Mouse (Mus musculus): ENCODE data around the gene BC051142. TPM values are rescaled to one million over a fixed set of nuclear protein-coding genes. Genes with fewer than 3 reads are reported as not detected.
"Not testable (repeated sequence)": the region's sequence is repeated elsewhere in the genome, so short reads cannot be mapped to it uniquely, and the experiment has no call there.

BC051142 gene
- polyA plus RNA-seq, 1 experiment from 2014 or later = 0.08 TPM

DNA sequence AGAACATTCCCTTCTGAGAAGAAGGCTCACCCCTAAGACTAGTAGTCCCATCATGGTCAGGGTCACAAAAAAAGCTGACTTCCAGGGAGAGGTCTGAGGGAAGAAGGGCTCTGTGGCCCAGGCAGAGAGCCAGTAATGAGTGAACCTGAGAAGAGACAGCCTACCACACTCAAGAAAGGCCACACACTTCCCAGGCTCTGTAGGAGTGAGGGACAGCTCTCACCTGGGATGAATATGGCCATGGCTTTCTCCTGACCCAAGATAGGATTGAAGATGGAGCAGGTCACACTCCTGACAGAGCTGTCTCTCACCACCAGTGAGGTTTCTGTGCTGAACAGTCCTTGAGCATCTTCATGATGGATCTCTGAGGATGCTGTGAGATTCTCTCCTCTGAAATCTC lies 94.2 kb downstream of the BC051142 start:
- no peaks in the 10 kb centered on the region for H3K9me3 ChIP-seq (ENCODE audit: low read length)
- no peak for TF ChIP-seq EP300 (IDR thresholded peaks at IDR 0.05; ENCODE audit: low read depth)
- TF ChIP-seq CTCF (IDR thresholded peaks at IDR 0.05; ENCODE audit: low read depth) = no peak
- H3K4me1 ChIP-seq (ENCODE audit: insufficient read depth) = no peaks in the 10 kb centered on the region
- H3K27ac ChIP-seq (ENCODE audit: low read depth) = no peak overlapping the region
- H3K4me2 ChIP-seq (ENCODE audit: low read depth, low read length) = no peak overlapping the region
- H3K9ac ChIP-seq (replicated peaks) = no peak overlapping the region
- H3K4me3 ChIP-seq (ENCODE audit: low read depth, low read length) = no peak overlapping the region
- no peaks in the 10 kb centered on the region for H3K36me3 ChIP-seq (replicated peaks; ENCODE audit: insufficient read depth, low read length)
- DNase-seq (no peak), ATAC-seq (no peak)
- no peaks in the 10 kb centered on the region for H3K27me3 ChIP-seq (ENCODE audit: insufficient read depth, low read length)

DNA sequence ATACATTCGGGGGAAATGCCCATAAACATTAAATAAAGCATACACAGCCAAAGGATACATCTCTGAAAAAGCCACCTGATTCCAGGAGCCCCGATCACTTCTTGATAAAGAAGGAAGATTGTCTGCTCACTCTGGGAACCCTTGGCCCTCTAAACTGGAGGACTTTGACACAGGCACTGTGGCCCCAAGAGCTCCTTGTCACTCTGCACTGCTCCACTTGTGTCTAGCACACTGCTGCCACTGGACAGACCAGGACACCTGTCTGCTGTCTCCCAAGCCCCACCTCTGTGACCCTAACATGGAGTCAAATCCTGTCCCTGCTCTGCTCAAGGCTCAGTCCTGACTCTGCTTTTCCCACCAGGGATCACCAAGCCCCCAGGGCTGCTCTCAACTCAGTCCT lies 96.5 kb downstream of the BC051142 start:
- not testable (repeated sequence) for H3K27me3 ChIP-seq (ENCODE audit: insufficient read depth, low read length); DNase-seq; H3K4me1 ChIP-seq (ENCODE audit: insufficient read depth); H3K36me3 ChIP-seq (replicated peaks; ENCODE audit: insufficient read depth, low read length); ATAC-seq; H3K9ac ChIP-seq (replicated peaks); H3K4me2 ChIP-seq (ENCODE audit: low read depth, low read length); H3K27ac ChIP-seq (ENCODE audit: low read depth); H3K4me3 ChIP-seq (ENCODE audit: low read depth, low read length); H3K9me3 ChIP-seq (ENCODE audit: low read length)
- 78% methylated on average over 2 of the region's 2 CpGs for WGBS (ENCODE audit: insufficient replicate concordance)

- no peak overlapping the region for H3K9ac ChIP-seq (replicated peaks)
- ATAC-seq (no peak), DNase-seq (no peak)
- 91% methylated on average over 1 of the region's 2 CpGs for WGBS (ENCODE audit: insufficient replicate concordance)
- no peak for TF ChIP-seq CTCF (IDR thresholded peaks at IDR 0.05; ENCODE audit: low read depth)
- TF ChIP-seq EP300 (IDR thresholded peaks at IDR 0.05; ENCODE audit: low read depth) = no peak
- no peaks in the 10 kb centered on the region for H3K9me3 ChIP-seq (ENCODE audit: low read length)
- no peak overlapping the region for H3K27ac ChIP-seq (ENCODE audit: low read depth)
- H3K4me3 ChIP-seq (ENCODE audit: low read depth, low read length) = no peak overlapping the region
- H3K4me1 ChIP-seq (ENCODE audit: insufficient read depth) = no peaks in the 10 kb centered on the region
- no peaks in the 10 kb centered on the region for H3K27me3 ChIP-seq (ENCODE audit: insufficient read depth, low read length)
- no peaks in the 10 kb centered on the region for H3K36me3 ChIP-seq (replicated peaks; ENCODE audit: insufficient read depth, low read length)
- no peak overlapping the region for H3K4me2 ChIP-seq (ENCODE audit: low read depth, low read length)
Measured at GRCm38 (mm10) chr17:34496539-34496938, 97.9 kb downstream of the BC051142 start.

GRCm38 (mm10) chr17:34497319-34497718 lies 98.7 kb downstream of the BC051142 start:
- not testable (repeated sequence) for H3K4me1 ChIP-seq (ENCODE audit: insufficient read depth); H3K36me3 ChIP-seq (replicated peaks; ENCODE audit: insufficient read depth, low read length); H3K27ac ChIP-seq (ENCODE audit: low read depth); DNase-seq; H3K9me3 ChIP-seq (ENCODE audit: low read length); H3K4me2 ChIP-seq (ENCODE audit: low read depth, low read length); H3K4me3 ChIP-seq (ENCODE audit: low read depth, low read length); H3K9ac ChIP-seq (replicated peaks); ATAC-seq; H3K27me3 ChIP-seq (ENCODE audit: insufficient read depth, low read length)
- WGBS (ENCODE audit: insufficient replicate concordance) = 63% methylated on average over 3 of the region's 3 CpGs

- not testable (repeated sequence) for H3K4me3 ChIP-seq (ENCODE audit: low read depth, low read length); ATAC-seq; H3K36me3 ChIP-seq (replicated peaks; ENCODE audit: insufficient read depth, low read length); H3K9ac ChIP-seq (replicated peaks); H3K4me2 ChIP-seq (ENCODE audit: low read depth, low read length); H3K9me3 ChIP-seq (ENCODE audit: low read length); DNase-seq; H3K27ac ChIP-seq (ENCODE audit: low read depth); H3K27me3 ChIP-seq (ENCODE audit: insufficient read depth, low read length); H3K4me1 ChIP-seq (ENCODE audit: insufficient read depth)
- WGBS (ENCODE audit: insufficient replicate concordance) = 58% methylated on average over 2 of the region's 4 CpGs
Measured at GRCm38 (mm10) chr17:34497726-34498125, 99.1 kb downstream of the BC051142 start.

DNA sequence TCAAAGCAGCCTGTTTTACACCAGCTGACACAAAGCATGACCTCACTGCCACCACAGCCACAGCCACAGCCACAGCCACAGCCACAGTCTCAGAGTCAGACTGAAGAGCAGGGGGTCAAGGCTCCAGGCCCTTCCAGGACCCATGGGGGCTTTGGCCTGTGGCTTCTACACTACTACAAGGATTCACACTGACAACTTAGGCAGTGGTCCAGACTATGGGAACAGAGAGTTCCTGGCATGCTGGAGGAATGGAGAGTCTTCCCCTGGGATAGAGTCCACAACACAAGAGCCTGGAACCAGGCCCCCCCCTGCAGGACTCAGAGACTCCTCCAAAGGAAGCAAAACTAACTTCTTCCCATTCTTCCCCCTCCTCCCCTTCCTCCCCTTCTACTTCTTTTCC lies 109.0 kb downstream of the BC051142 start:
- Histone ChIP-seq H3K27ac (ENCODE audit: low read depth) (no peak overlapping the region), H3K4me1 (ENCODE audit: insufficient read depth) (no peaks in the 10 kb centered on the region), H3K9ac (replicated peaks) (no peak overlapping the region), H3K27me3 (ENCODE audit: insufficient read depth, low read length) (no peaks in the 10 kb centered on the region), H3K9me3 (ENCODE audit: low read length) (no peaks in the 10 kb centered on the region), H3K4me3 (ENCODE audit: low read depth, low read length) (no peak overlapping the region), H3K36me3 (replicated peaks; ENCODE audit: insufficient read depth, low read length) (no peaks in the 10 kb centered on the region), H3K4me2 (ENCODE audit: low read depth, low read length) (no peak overlapping the region)
- no peak for TF ChIP-seq CTCF (IDR thresholded peaks at IDR 0.05; ENCODE audit: low read depth)
- no peak for TF ChIP-seq EP300 (IDR thresholded peaks at IDR 0.05; ENCODE audit: low read depth)
- ATAC-seq (no peak), DNase-seq (no peak)

Other genes starting within 250 kb of the BC051142 start
- gene H2-DMb1, start 245.7 kb upstream of the BC051142 start, polyA plus RNA-seq (2015; fragmentation: Nextera tagmentation; extraction: Ambion mirVana) = 3.9 and 4.0 TPM in 2 replicates
- gene Tap1, start 211.3 kb upstream of the BC051142 start, polyA plus RNA-seq (2015; fragmentation: Nextera tagmentation; extraction: Ambion mirVana) = 8.8 and 9.3 TPM in 2 replicates
- gene Psmb9, start 211.1 kb upstream of the BC051142 start, polyA plus RNA-seq (2015; fragmentation: Nextera tagmentation; extraction: Ambion mirVana) = 20.4 and 22.9 TPM in 2 replicates
- 49.7 and 51.6 TPM in 2 replicates for gene Psmb8, start 201.1 kb upstream of the BC051142 start, polyA plus RNA-seq (2015; fragmentation: Nextera tagmentation; extraction: Ambion mirVana)
- 9.8 and 10.5 TPM in 2 replicates for gene Tap2, start 195.3 kb upstream of the BC051142 start, polyA plus RNA-seq (2015; fragmentation: Nextera tagmentation; extraction: Ambion mirVana)
- gene H2-Ob, start 159.9 kb upstream of the BC051142 start, polyA plus RNA-seq (2015; fragmentation: Nextera tagmentation; extraction: Ambion mirVana) = 1.1 and 1.2 TPM in 2 replicates
- 22.7 and 24.9 TPM in 2 replicates for gene H2-Ab1, start 141.1 kb upstream of the BC051142 start, polyA plus RNA-seq (2015; fragmentation: Nextera tagmentation; extraction: Ambion mirVana)
- gene H2-Aa, start 111.0 kb upstream of the BC051142 start, polyA plus RNA-seq (2015; fragmentation: Nextera tagmentation; extraction: Ambion mirVana) = 12.0 and 15.3 TPM in 2 replicates
- 8.2 and 9.3 TPM in 2 replicates for gene H2-Eb1, start 93.0 kb upstream of the BC051142 start, polyA plus RNA-seq (2015; fragmentation: Nextera tagmentation; extraction: Ambion mirVana)
- gene H2-Eb2, start 73.2 kb upstream of the BC051142 start, polyA plus RNA-seq (2015; fragmentation: Nextera tagmentation; extraction: Ambion mirVana) = not detected in 2 replicates
- not detected in 2 replicates for gene Btnl2, start 44.0 kb upstream of the BC051142 start, polyA plus RNA-seq (2015; fragmentation: Nextera tagmentation; extraction: Ambion mirVana)
- gene Btnl1, start 21.7 kb upstream of the BC051142 start, polyA plus RNA-seq (2015; fragmentation: Nextera tagmentation; extraction: Ambion mirVana) = not detected in 2 replicates
- gene Btnl4, start 78.5 kb downstream of the BC051142 start, polyA plus RNA-seq (2015; fragmentation: Nextera tagmentation; extraction: Ambion mirVana) = not detected in 2 replicates
- gene Btnl6, start 118.5 kb downstream of the BC051142 start, polyA plus RNA-seq (2015; fragmentation: Nextera tagmentation; extraction: Ambion mirVana) = not detected in 2 replicates
- gene Notch4, start 165.4 kb downstream of the BC051142 start, polyA plus RNA-seq (2015; fragmentation: Nextera tagmentation; extraction: Ambion mirVana) = 1.1 and 1.6 TPM in 2 replicates
- gene Gpsm3, start 191.0 kb downstream of the BC051142 start, polyA plus RNA-seq (2015; fragmentation: Nextera tagmentation; extraction: Ambion mirVana) = 19.6 and 24.7 TPM in 2 replicates
- 3.6 and 4.9 TPM in 2 replicates for gene Pbx2, start 192.4 kb downstream of the BC051142 start, polyA plus RNA-seq (2015; fragmentation: Nextera tagmentation; extraction: Ambion mirVana)
- gene Ager, start 199.0 kb downstream of the BC051142 start, polyA plus RNA-seq (2015; fragmentation: Nextera tagmentation; extraction: Ambion mirVana) = 1.4 and 1.9 TPM in 2 replicates
- 78.4 and 80.0 TPM in 2 replicates for gene Rnf5, start 204.9 kb downstream of the BC051142 start, polyA plus RNA-seq (2015; fragmentation: Nextera tagmentation; extraction: Ambion mirVana)
- 9.9 and 11.1 TPM in 2 replicates for gene Agpat1, start 205.4 kb downstream of the BC051142 start, polyA plus RNA-seq (2015; fragmentation: Nextera tagmentation; extraction: Ambion mirVana)
- 0.46 and 0.66 TPM in 2 replicates for gene Egfl8, start 217.2 kb downstream of the BC051142 start, polyA plus RNA-seq (2015; fragmentation: Nextera tagmentation; extraction: Ambion mirVana)
- gene Ppt2, start 229.7 kb downstream of the BC051142 start, polyA plus RNA-seq (2015; fragmentation: Nextera tagmentation; extraction: Ambion mirVana) = 19.3 and 19.8 TPM in 2 replicates
- 0.05 TPM in 1 of 2 replicates, not detected in the other for gene Prrt1, start 230.7 kb downstream of the BC051142 start, polyA plus RNA-seq (2015; fragmentation: Nextera tagmentation; extraction: Ambion mirVana)
- 5.6 and 5.8 TPM in 2 replicates for gene Fkbpl, start 245.9 kb downstream of the BC051142 start, polyA plus RNA-seq (2015; fragmentation: Nextera tagmentation; extraction: Ambion mirVana)
- 12.9 and 13.0 TPM in 2 replicates for gene Atf6b, start 248.3 kb downstream of the BC051142 start, polyA plus RNA-seq (2015; fragmentation: Nextera tagmentation; extraction: Ambion mirVana)

Data from liver, postnatal 0 days (tissue).